Mouse (Mus musculus): ENCODE results near the gene Atp6v1f. TPM values are rescaled to one million over a fixed set of nuclear protein-coding genes. Genes with fewer than 3 reads are reported as not detected.

Atp6v1f gene
- total RNA-seq, 1 experiment, result 182 TPM

DNA sequence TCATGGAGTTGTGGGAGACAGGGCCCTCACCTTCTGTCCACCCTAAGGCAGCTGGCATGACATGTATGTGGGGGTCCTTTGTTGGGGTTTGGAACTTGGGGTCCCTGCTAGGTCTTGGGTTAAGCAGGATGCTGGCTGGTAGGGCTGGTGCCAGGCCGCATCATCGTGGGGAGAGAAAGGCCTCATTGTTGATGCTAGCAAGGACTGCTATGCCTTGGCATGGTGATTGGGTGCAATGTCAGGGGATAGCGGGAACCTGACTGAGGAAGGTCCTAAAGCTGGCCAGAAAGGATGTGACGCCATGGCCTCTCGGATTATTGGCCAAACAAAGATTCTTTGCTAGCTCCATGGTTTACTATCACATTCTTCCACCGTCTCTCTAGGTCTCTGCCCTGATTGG lies 27.7 kb upstream of the Atp6v1f start:
- peaks cover 0 to 16% of the 10 kb centered on the region in 2 experiments; a peak in 2 of 4 replicates for H3K4me1 ChIP-seq (ENCODE audit: control insufficient read depth in 2 of 2, insufficient read depth in 2 of 2, low read length in 2 of 2, poor library complexity in 1 of 2)
- DNase-seq (ENCODE audit: low read depth, low spot score), result no peak
- in situ Hi-C loops (cut with MboI; ENCODE audit: low sequenced_read_pairs in 2 of 2, unreplicated experiment in 2 of 2), result no loop called here
- TF ChIP-seq HCFC1 (IDR thresholded peaks at IDR 0.05; ENCODE audit: borderline replicate concordance, insufficient read depth, low read length), result no peak
- no peak for TF ChIP-seq MAFK (IDR thresholded peaks at IDR 0.05; ENCODE audit: insufficient read depth, low read depth, low read length)
- TF ChIP-seq CHD2 (IDR thresholded peaks at IDR 0.05; ENCODE audit: low read depth, low read length), result no peak
- TF ChIP-seq ZNF384 (IDR thresholded peaks at IDR 0.05; ENCODE audit: low read depth, low read length), result no peak
- no peak for TF ChIP-seq ZC3H11A (IDR thresholded peaks at IDR 0.05; ENCODE audit: borderline replicate concordance, low read depth, low read length)
- H3K9ac ChIP-seq (ENCODE audit: insufficient read depth, low read depth, low read length, poor library complexity, severe bottlenecking), result no peak overlapping the region
- no peak overlapping the region for H3K4me3 ChIP-seq (ENCODE audit: insufficient read depth in 1 of 2, low read depth in 1 of 2, low read length in 2 of 2, poor library complexity in 1 of 2, severe bottlenecking in 1 of 2)
- H3K9me3 ChIP-seq (ENCODE audit: control insufficient read depth, insufficient read depth, low read depth, low read length), result no peaks in the 10 kb centered on the region
- H3K27ac ChIP-seq (ENCODE audit: insufficient read depth, low read depth, low read length, poor library complexity, severe bottlenecking), result no peak overlapping the region
- no peaks in the 10 kb centered on the region; the same call in 1 of the 2 replicates for H3K36me3 ChIP-seq (ENCODE audit: control insufficient read depth, insufficient read depth, low read length, poor library complexity, severe bottlenecking)

DNA sequence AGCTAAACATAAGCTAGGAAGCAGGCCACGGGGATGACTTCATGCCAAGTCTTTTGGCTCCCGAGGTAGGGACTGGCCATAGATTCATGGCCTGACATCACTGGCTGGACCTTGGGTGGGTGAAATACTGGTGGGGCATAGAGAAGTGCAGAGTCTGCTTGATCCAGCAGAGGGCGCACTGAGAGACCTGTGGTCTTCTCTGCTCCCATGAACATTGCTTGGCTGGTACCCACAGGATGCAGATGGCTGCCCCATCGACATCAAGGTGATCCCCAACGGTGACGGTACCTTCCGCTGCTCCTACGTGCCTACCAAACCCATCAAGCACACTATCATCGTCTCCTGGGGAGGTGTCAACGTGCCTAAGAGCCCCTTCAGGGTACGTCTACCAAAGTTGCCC lies 22.7 kb upstream of the Atp6v1f start:
- in situ Hi-C loops (cut with MboI; ENCODE audit: low sequenced_read_pairs in 2 of 2, unreplicated experiment in 2 of 2), result no loop called here
- peaks cover 4% of the 10 kb centered on the region; the same call in 1 of the 2 replicates for H3K36me3 ChIP-seq (ENCODE audit: control insufficient read depth, insufficient read depth, low read length, poor library complexity, severe bottlenecking)

DNA sequence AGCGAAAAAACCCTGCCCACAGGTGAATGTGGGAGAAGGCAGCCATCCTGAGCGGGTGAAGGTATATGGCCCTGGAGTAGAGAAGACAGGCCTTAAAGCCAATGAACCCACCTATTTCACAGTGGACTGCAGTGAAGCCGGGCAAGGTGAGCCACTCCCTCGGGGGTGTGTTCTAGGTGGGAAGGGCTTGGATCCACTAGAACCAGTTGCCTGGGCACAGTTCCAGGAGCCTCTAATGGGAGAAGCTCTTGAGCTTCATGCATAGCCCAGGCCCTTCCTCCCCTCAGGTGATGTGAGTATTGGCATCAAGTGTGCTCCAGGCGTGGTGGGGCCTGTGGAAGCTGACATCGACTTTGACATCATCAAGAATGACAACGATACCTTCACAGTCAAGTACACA lies 22.2 kb upstream of the Atp6v1f start:
- no peak overlapping the region for H3K4me3 ChIP-seq (ENCODE audit: insufficient read depth in 1 of 2, low read depth in 1 of 2, low read length in 2 of 2, poor library complexity in 1 of 2, severe bottlenecking in 1 of 2)
- H3K27ac ChIP-seq (ENCODE audit: insufficient read depth, low read depth, low read length, poor library complexity, severe bottlenecking), result no peak overlapping the region
- H3K36me3 ChIP-seq (ENCODE audit: control insufficient read depth, insufficient read depth, low read length, poor library complexity, severe bottlenecking), result peaks cover 4% of the 10 kb centered on the region; the same call in 1 of the 2 replicates
- no peak overlapping the region for H3K9ac ChIP-seq (ENCODE audit: insufficient read depth, low read depth, low read length, poor library complexity, severe bottlenecking)
- no peak for DNase-seq (ENCODE audit: low read depth, low spot score)
- H3K9me3 ChIP-seq (ENCODE audit: control insufficient read depth, insufficient read depth, low read depth, low read length), result no peaks in the 10 kb centered on the region
- H3K4me1 ChIP-seq (ENCODE audit: control insufficient read depth in 2 of 2, insufficient read depth in 2 of 2, low read length in 2 of 2, poor library complexity in 1 of 2), result peaks cover 2 to 3% of the 10 kb centered on the region in 2 experiments; a peak in 3 of 4 replicates
- in situ Hi-C loops (cut with MboI; ENCODE audit: low sequenced_read_pairs in 2 of 2, unreplicated experiment in 2 of 2), result no loop called here
- TF ChIP-seq ZC3H11A (IDR thresholded peaks at IDR 0.05; ENCODE audit: borderline replicate concordance, low read depth, low read length), result no peak
- no peak for TF ChIP-seq ZNF384 (IDR thresholded peaks at IDR 0.05; ENCODE audit: low read depth, low read length)
- no peak for TF ChIP-seq MAFK (IDR thresholded peaks at IDR 0.05; ENCODE audit: insufficient read depth, low read depth, low read length)
- TF ChIP-seq HCFC1 (IDR thresholded peaks at IDR 0.05; ENCODE audit: borderline replicate concordance, insufficient read depth, low read length), result no peak
- TF ChIP-seq CHD2 (IDR thresholded peaks at IDR 0.05; ENCODE audit: low read depth, low read length), result no peak

More for the DNA sequence above, 22.7 kb upstream of the Atp6v1f start:
- DNase-seq (ENCODE audit: low read depth, low spot score), result peak; percentile 48
- Histone ChIP-seq H3K4me1 (ENCODE audit: control insufficient read depth in 2 of 2, insufficient read depth in 2 of 2, low read length in 2 of 2, poor library complexity in 1 of 2) (peaks cover 0 to 3% of the 10 kb centered on the region in 2 experiments; a peak in 2 of 4 replicates), H3K4me3 (ENCODE audit: insufficient read depth in 1 of 2, low read depth in 1 of 2, low read length in 2 of 2, poor library complexity in 1 of 2, severe bottlenecking in 1 of 2) (no peak overlapping the region), H3K9ac (ENCODE audit: insufficient read depth, low read depth, low read length, poor library complexity, severe bottlenecking) (no peak overlapping the region), H3K9me3 (ENCODE audit: control insufficient read depth, insufficient read depth, low read depth, low read length) (no peaks in the 10 kb centered on the region), H3K27ac (ENCODE audit: insufficient read depth, low read depth, low read length, poor library complexity, severe bottlenecking) (no peak overlapping the region)
- TF ChIP-seq ZC3H11A (IDR thresholded peaks at IDR 0.05; ENCODE audit: borderline replicate concordance, low read depth, low read length) (no peak), HCFC1 (IDR thresholded peaks at IDR 0.05; ENCODE audit: borderline replicate concordance, insufficient read depth, low read length) (no peak), MAFK (IDR thresholded peaks at IDR 0.05; ENCODE audit: insufficient read depth, low read depth, low read length) (peak; percentile 5; the same call in 1 of the 2 replicates), ZNF384 (IDR thresholded peaks at IDR 0.05; ENCODE audit: low read depth, low read length) (no peak)

DNA sequence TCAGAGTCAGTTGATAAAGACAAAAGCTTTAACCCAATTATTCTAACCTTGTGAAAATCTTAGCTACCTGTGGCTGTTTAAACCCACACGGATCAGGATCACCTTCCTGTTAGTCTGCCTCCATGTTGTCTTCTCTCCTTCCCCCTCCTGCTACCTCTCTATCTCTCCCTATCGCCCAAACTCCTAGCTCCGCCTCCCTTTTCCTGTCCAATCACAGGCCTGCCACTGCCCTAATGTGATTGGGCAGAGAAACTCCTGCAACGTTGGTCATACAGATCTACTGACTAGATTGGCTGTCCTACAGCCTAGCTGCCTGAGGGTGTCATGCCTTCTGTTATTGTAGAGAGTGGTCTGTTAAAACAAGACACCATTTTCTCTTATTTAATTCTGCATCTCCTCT lies 17.7 kb upstream of the Atp6v1f start:
- Histone ChIP-seq H3K4me3 (ENCODE audit: insufficient read depth in 1 of 2, low read depth in 1 of 2, low read length in 2 of 2, poor library complexity in 1 of 2, severe bottlenecking in 1 of 2) (peak overlapping the region in 1 of 2 experiments; percentile 77; a peak in 3 of 4 replicates), H3K9ac (ENCODE audit: insufficient read depth, low read depth, low read length, poor library complexity, severe bottlenecking) (no peak overlapping the region), H3K4me1 (ENCODE audit: control insufficient read depth in 2 of 2, insufficient read depth in 2 of 2, low read length in 2 of 2, poor library complexity in 1 of 2) (peaks cover 0 to 2% of the 10 kb centered on the region in 2 experiments; a peak in 3 of 4 replicates), H3K36me3 (ENCODE audit: control insufficient read depth, insufficient read depth, low read length, poor library complexity, severe bottlenecking) (peaks cover 4% of the 10 kb centered on the region; the same call in 1 of the 2 replicates), H3K27ac (ENCODE audit: insufficient read depth, low read depth, low read length, poor library complexity, severe bottlenecking) (no peak overlapping the region), H3K9me3 (ENCODE audit: control insufficient read depth, insufficient read depth, low read depth, low read length) (no peaks in the 10 kb centered on the region)
- TF ChIP-seq ZNF384 (IDR thresholded peaks at IDR 0.05; ENCODE audit: low read depth, low read length) (no peak), ZC3H11A (IDR thresholded peaks at IDR 0.05; ENCODE audit: borderline replicate concordance, low read depth, low read length) (no peak), MAFK (IDR thresholded peaks at IDR 0.05; ENCODE audit: insufficient read depth, low read depth, low read length) (no peak), CHD2 (IDR thresholded peaks at IDR 0.05; ENCODE audit: low read depth, low read length) (no peak), HCFC1 (IDR thresholded peaks at IDR 0.05; ENCODE audit: borderline replicate concordance, insufficient read depth, low read length) (no peak)
- in situ Hi-C loops (cut with MboI; ENCODE audit: low sequenced_read_pairs in 2 of 2, unreplicated experiment in 2 of 2), result no loop called here
- peak; percentile 71 for DNase-seq (ENCODE audit: low read depth, low spot score)
